Mouse (Mus musculus) CH12.LX (cell line): ENCODE measurements around the gene Focad. TPM values are rescaled to one million over a fixed set of nuclear protein-coding genes. Genes with fewer than 3 reads are reported as not detected.

ENCODE experiments used
- DNase-seq: peaks from one replicate; pipeline ENCODE4 v3.0.0-alpha.2; 2013; ENCODE audit errors: extremely low read depth
- H3K27ac ChIP-seq: 2 replicates; pipeline ENCODE4 v1.5.1; 2012; ENCODE audit warnings: low read depth, mild to moderate bottlenecking, control low read depth, moderate library complexity; ENCODE audit not compliant: insufficient read depth
- H3K27me3 ChIP-seq: replicated peaks from 2 replicates; pipeline ENCODE3; 2012; ENCODE audit warnings: inconsistent platforms
- H3K36me3 ChIP-seq, 2 experiments: replicated peaks in 1 of 2; 2 replicates each; pipeline versions ENCODE3 to v1.6.1; 2012; ENCODE audit warnings: inconsistent platforms in 1 of 2, low read length in 1 of 2, mild to moderate bottlenecking in 1 of 2, mixed read lengths in 1 of 2, moderate library complexity in 1 of 2; ENCODE audit not compliant: control insufficient read depth in 1 of 2, insufficient read depth in 1 of 2
- H3K4me1 ChIP-seq, 2 experiments: 2 replicates each; pipeline ENCODE4 v1.6.1; 2012; ENCODE audit warnings: inconsistent platforms in 1 of 2, moderate library complexity in 1 of 2; ENCODE audit not compliant: insufficient read depth in 2 of 2, control insufficient read depth in 1 of 2
- H3K4me2 ChIP-seq: 2 replicates; pipeline ENCODE4 v1.6.1; 2012; ENCODE audit warnings: low read depth, mild to moderate bottlenecking, control low read depth; ENCODE audit not compliant: poor library complexity, insufficient read depth, severe bottlenecking
- H3K4me3 ChIP-seq, 3 experiments: fragments of 150-350 bp in 1 of 3; sonication (generic) in 1 of 3; replicated peaks in 1 of 3; 2 replicates each; pipeline versions ENCODE3 to v1.5.1; 2011 to 2012; ENCODE audit warnings: low read depth in 2 of 3, low read length in 2 of 3, mild to moderate bottlenecking in 2 of 3, moderate library complexity in 2 of 3, control low read depth in 1 of 3, improper control_type of control experiment in 1 of 3, inconsistent platforms in 1 of 3, mixed read lengths in 1 of 3; ENCODE audit not compliant: poor library complexity in 1 of 3
- H3K79me2 ChIP-seq: replicated peaks from 2 replicates; pipeline ENCODE4 v1.6.1; 2012; ENCODE audit warnings: mild to moderate bottlenecking, moderate library complexity; ENCODE audit not compliant: control insufficient read depth, poor library complexity, insufficient read depth, severe bottlenecking; ENCODE audit errors: extremely low read depth
- H3K9ac ChIP-seq: 2 replicates; pipeline ENCODE4 v1.6.1; 2012; ENCODE audit warnings: low read depth, mild to moderate bottlenecking, control low read depth, moderate library complexity; ENCODE audit not compliant: insufficient read depth
- H3K9me3 ChIP-seq: replicated peaks from 2 replicates; pipeline ENCODE3; 2012; ENCODE audit warnings: low read length, inconsistent platforms, mixed read lengths
- CTCF ChIP-seq, 2 experiments: IDR thresholded peaks in 1 of 2; conservative IDR thresholded peaks in 1 of 2; 2 replicates each; pipeline ENCODE4 v1.5.1; 2011 to 2012; ENCODE audit warnings: low read depth in 2 of 2, low read length in 2 of 2, improper control_type of control experiment in 1 of 2, inconsistent platforms in 1 of 2, mild to moderate bottlenecking in 1 of 2, moderate library complexity in 1 of 2
- ETS1 ChIP-seq: conservative IDR thresholded peaks from 2 replicates; pipeline ENCODE4 v1.6.1; 2012; ENCODE audit warnings: low read depth, mild to moderate bottlenecking, inconsistent platforms, low read length, improper control_type of control experiment, moderate library complexity
- GABPA ChIP-seq: IDR thresholded peaks from 2 replicates; pipeline ENCODE4 v1.6.1; 2012; ENCODE audit warnings: low read depth, low read length, improper control_type of control experiment, inconsistent platforms; ENCODE audit not compliant: insufficient replicate concordance
- HCFC1 ChIP-seq: IDR thresholded peaks from 2 replicates; pipeline ENCODE4 v1.6.1; 2012; ENCODE audit warnings: low read depth, mild to moderate bottlenecking, inconsistent platforms, low read length, improper control_type of control experiment
- MEF2A ChIP-seq: IDR thresholded peaks from 2 replicates; pipeline ENCODE4 v1.6.1; 2014; ENCODE audit warnings: low read depth, mild to moderate bottlenecking, inconsistent platforms, low read length, improper control_type of control experiment, borderline replicate concordance
- MYC ChIP-seq: IDR thresholded peaks from 2 replicates; pipeline ENCODE4 v1.6.1; 2011; ENCODE audit warnings: low read depth, mild to moderate bottlenecking, improper control_type of control experiment, low read length
- NRF1 ChIP-seq: IDR thresholded peaks from 2 replicates; pipeline ENCODE4 v1.6.1; 2014; ENCODE audit warnings: low read depth, mild to moderate bottlenecking, inconsistent platforms, low read length, improper control_type of control experiment, moderate library complexity
- PAX5 ChIP-seq: IDR thresholded peaks from 2 replicates; pipeline ENCODE4 v1.6.1; 2012; ENCODE audit warnings: low read length, inconsistent platforms, mixed read lengths
- POLR2A ChIP-seq: IDR thresholded peaks from 2 replicates; pipeline ENCODE4 v1.6.1; 2011; ENCODE audit warnings: low read depth, mild to moderate bottlenecking, improper control_type of control experiment, low read length
- RCOR1 ChIP-seq: conservative IDR thresholded peaks from 2 replicates; pipeline ENCODE4 v1.6.1; 2012; ENCODE audit warnings: low read depth, mild to moderate bottlenecking, inconsistent platforms, low read length, improper control_type of control experiment
- SMC3 ChIP-seq: IDR thresholded peaks from 2 replicates; pipeline ENCODE4 v1.6.1; 2011; ENCODE audit warnings: low read depth, low read length, improper control_type of control experiment
- TBP ChIP-seq: conservative IDR thresholded peaks from 2 replicates; pipeline ENCODE4 v1.6.1; 2011; ENCODE audit warnings: low read depth, low read length, improper control_type of control experiment
- TCF12 ChIP-seq: IDR thresholded peaks from 2 replicates; pipeline ENCODE4 v1.6.1; 2014; ENCODE audit warnings: low read depth, mild to moderate bottlenecking, inconsistent platforms, low read length, improper control_type of control experiment
- UBTF ChIP-seq: IDR thresholded peaks from 2 replicates; pipeline ENCODE4 v1.6.1; 2012; ENCODE audit warnings: low read depth, mild to moderate bottlenecking, inconsistent platforms, low read length, improper control_type of control experiment, moderate library complexity
- USF1 ChIP-seq: IDR thresholded peaks from 2 replicates; pipeline ENCODE4 v1.6.1; 2014; ENCODE audit warnings: low read depth, mild to moderate bottlenecking, inconsistent platforms, low read length, improper control_type of control experiment
- USF2 ChIP-seq: conservative IDR thresholded peaks from 2 replicates; pipeline ENCODE4 v1.6.1; 2011; ENCODE audit warnings: low read depth, low read length, improper control_type of control experiment
- ZC3H11A ChIP-seq: IDR thresholded peaks from 2 replicates; pipeline ENCODE4 v1.6.1; 2012; ENCODE audit warnings: low read depth, mild to moderate bottlenecking, inconsistent platforms, low read length, improper control_type of control experiment
- ZKSCAN1 ChIP-seq: IDR thresholded peaks from 2 replicates; pipeline ENCODE4 v1.6.1; 2012; ENCODE audit warnings: low read depth, inconsistent platforms, low read length, improper control_type of control experiment, borderline replicate concordance
- dilution Hi-C: fragments of 300-500 bp; cut with MboI; formaldehyde crosslinking; loops from 2 replicates; pipeline ENCODE4 v1.14.3; 2020; ENCODE audit warnings: low sequenced_read_pairs; ENCODE audit not compliant: extremely low pct_unique_long_range_greater_than_20kb, extremely low pct_ligation_motif_present
- in situ Hi-C: fragments of 300-500 bp; cut with MboI; formaldehyde crosslinking; loops from 3 replicates; pipeline ENCODE4 v1.14.3; 2019; ENCODE audit warnings: low sequenced_read_pairs, low pct_ligation_motif_present, low pct_unique_long_range_greater_than_20kb, mixed read lengths
- polyA plus RNA-seq: library from polyadenylated mRNA; unstranded; fragments of >175 nt; gene quantifications from 2 replicates; pipeline ENCODE4 v1.2.1, GENCODE M21; 2012; ENCODE audit warnings: low read depth; ENCODE audit not compliant: insufficient read length
- total RNA-seq, 2 experiments: library from RNA; depleted of rRNA; stranded (reverse); fragments of 300-350 nt in 1 of 2; fragments of >200 nt in 1 of 2; gene quantifications; 2 replicates each; pipeline ENCODE4 v1.2.3; 2012 to 2014

The Focad gene
- total and polyA plus RNA-seq, 3 experiments, result 17.3 to 18.9 (median 18.2) TPM

- H3K27ac ChIP-seq, result no peak overlapping the region
- no peaks in the 10 kb centered on the region for H3K79me2 ChIP-seq
- DNase-seq, result no peak
- H3K27me3 ChIP-seq, result no peaks in the 10 kb centered on the region
- dilution Hi-C loops, result no loop called here
- no peak overlapping the region for H3K9ac ChIP-seq
- H3K9me3 ChIP-seq, result no peaks in the 10 kb centered on the region
- TF ChIP-seq UBTF, result no peak
- no peak for TF ChIP-seq PAX5
- no peak for TF ChIP-seq MYC
- in situ Hi-C loops, result no loop called here
- peaks cover 0 to 19% of the 10 kb centered on the region in 2 experiments for H3K36me3 ChIP-seq
- no peak overlapping the region for H3K4me3 ChIP-seq
- no peaks in the 10 kb centered on the region for H3K4me1 ChIP-seq
- H3K4me2 ChIP-seq, result no peak overlapping the region
Observed at GRCm38 (mm10) chr4:88307691-88308090, 213.3 kb downstream of the Focad start.

- Histone ChIP-seq H3K4me1 (no peaks in the 10 kb centered on the region), H3K9me3 (no peaks in the 10 kb centered on the region), H3K4me2 (no peak overlapping the region), H3K36me3 (peaks cover 0 to 15% of the 10 kb centered on the region in 2 experiments), H3K27ac (no peak overlapping the region), H3K79me2 (no peaks in the 10 kb centered on the region), H3K9ac (no peak overlapping the region), H3K27me3 (no peaks in the 10 kb centered on the region), H3K4me3 (no peak overlapping the region)
- TF ChIP-seq TBP, result no peak
- TF ChIP-seq GABPA, result no peak
- TF ChIP-seq HCFC1, result no peak
- no peak for TF ChIP-seq TCF12
- no peak for TF ChIP-seq USF1
- no peak for TF ChIP-seq NRF1
- no peak for TF ChIP-seq ETS1
- TF ChIP-seq PAX5, result no peak
- no peak for TF ChIP-seq UBTF
- no peak for TF ChIP-seq SMC3
- no peak for TF ChIP-seq ZC3H11A
- TF ChIP-seq USF2, result no peak
- TF ChIP-seq POLR2A, result no peak
- TF ChIP-seq MEF2A, result no peak
- TF ChIP-seq CTCF (conservative IDR thresholded peaks at IDR 0.05 in 1 of 2, IDR thresholded peaks at IDR 0.05 in 1 of 2; ENCODE audit: low read depth in 2 of 2, low read length in 2 of 2), result no peak
- TF ChIP-seq ZKSCAN1, result no peak
- TF ChIP-seq RCOR1, result no peak
- no peak for DNase-seq
- dilution Hi-C loops, result no loop called here
- in situ Hi-C loops, result no loop called here
Observed at GRCm38 (mm10) chr4:88308342-88309116, 214.1 kb downstream of the Focad start.
